Mouse (Mus musculus): ENCODE results near the gene Btrc. TPM values are rescaled to one million over a fixed set of nuclear protein-coding genes. Genes with fewer than 3 reads are reported as not detected.
A peak's percentile ranks its signal among the peaks of the same experiment; 100 is the strongest.

Gene Btrc
- polyA plus RNA-seq, 1 experiment from 2014 or later = 46.0 TPM

- Histone ChIP-seq H3K4me3 (ENCODE audit: low read depth, low read length) (0 out of 2 replicates have a peak overlapping the region, but pooled peaks have one; percentile 20), H3K27ac (ENCODE audit: low read depth, low read length) (no peak overlapping the region), H3K4me2 (peak overlapping the region; percentile 45), H3K9ac (ENCODE audit: low read depth, low read length) (no peak overlapping the region), H3K9me3 (replicated peaks; ENCODE audit: control insufficient read depth, low read length) (no peaks in the 10 kb centered on the region), H3K27me3 (ENCODE audit: control insufficient read depth, insufficient read depth, low read length) (no peaks in the 10 kb centered on the region), H3K36me3 (ENCODE audit: control insufficient read depth, insufficient read depth, low read length) (no peaks in the 10 kb centered on the region), H3K4me1 (ENCODE audit: control insufficient read depth, insufficient read depth, low read length) (0 out of 2 replicates have a peak, but pooled peaks cover 4% of the 10 kb centered on the region)
- 86% methylated on average over 2 of the region's 2 CpGs for WGBS (ENCODE audit: insufficient replicate concordance)
- no peak for ATAC-seq (replicated peaks; ENCODE audit: insufficient number of reproducible peaks, low FRiP score, low TSS enrichment)
Measured at GRCm38 (mm10) chr19:45447222-45447621, 83.7 kb downstream of the Btrc start.

GRCm38 (mm10) chr19:45447886-45448285 lies 84.4 kb downstream of the Btrc start:
- Histone ChIP-seq H3K4me1 (ENCODE audit: control insufficient read depth, insufficient read depth, low read length) (0 out of 2 replicates have a peak, but pooled peaks cover 4% of the 10 kb centered on the region), H3K27me3 (ENCODE audit: control insufficient read depth, insufficient read depth, low read length) (no peaks in the 10 kb centered on the region), H3K9ac (ENCODE audit: low read depth, low read length) (no peak overlapping the region), H3K9me3 (replicated peaks; ENCODE audit: control insufficient read depth, low read length) (no peaks in the 10 kb centered on the region), H3K4me2 (peak overlapping the region; percentile 45), H3K4me3 (ENCODE audit: low read depth, low read length) (0 out of 2 replicates have a peak overlapping the region, but pooled peaks have one; percentile 20), H3K27ac (ENCODE audit: low read depth, low read length) (no peak overlapping the region), H3K36me3 (ENCODE audit: control insufficient read depth, insufficient read depth, low read length) (no peaks in the 10 kb centered on the region)
- ATAC-seq (replicated peaks; ENCODE audit: insufficient number of reproducible peaks, low FRiP score, low TSS enrichment) = no peak
- WGBS (ENCODE audit: insufficient replicate concordance) = 82% methylated on average over 1 of the region's 1 CpGs

GRCm38 (mm10) chr19:45454391-45454790 lies 90.9 kb downstream of the Btrc start:
- ATAC-seq (replicated peaks; ENCODE audit: insufficient number of reproducible peaks, low FRiP score, low TSS enrichment) = no peak
- no peak overlapping the region for H3K4me3 ChIP-seq (ENCODE audit: low read depth, low read length)
- H3K27me3 ChIP-seq (ENCODE audit: control insufficient read depth, insufficient read depth, low read length) = no peaks in the 10 kb centered on the region
- no peak overlapping the region for H3K9ac ChIP-seq (ENCODE audit: low read depth, low read length)
- 93% methylated on average over 3 of the region's 3 CpGs for WGBS (ENCODE audit: insufficient replicate concordance)
- H3K4me1 ChIP-seq (ENCODE audit: control insufficient read depth, insufficient read depth, low read length) = no peaks in the 10 kb centered on the region
- H3K36me3 ChIP-seq (ENCODE audit: control insufficient read depth, insufficient read depth, low read length) = no peaks in the 10 kb centered on the region
- H3K4me2 ChIP-seq = no peak overlapping the region
- no peaks in the 10 kb centered on the region for H3K9me3 ChIP-seq (replicated peaks; ENCODE audit: control insufficient read depth, low read length)
- no peak overlapping the region for H3K27ac ChIP-seq (ENCODE audit: low read depth, low read length)

GRCm38 (mm10) chr19:45456896-45457295 lies 93.4 kb downstream of the Btrc start:
- Histone ChIP-seq H3K9ac (ENCODE audit: low read depth, low read length) (no peak overlapping the region), H3K27me3 (ENCODE audit: control insufficient read depth, insufficient read depth, low read length) (no peaks in the 10 kb centered on the region), H3K4me3 (ENCODE audit: low read depth, low read length) (no peak overlapping the region), H3K4me1 (ENCODE audit: control insufficient read depth, insufficient read depth, low read length) (no peaks in the 10 kb centered on the region), H3K4me2 (no peak overlapping the region), H3K27ac (ENCODE audit: low read depth, low read length) (no peak overlapping the region), H3K9me3 (replicated peaks; ENCODE audit: control insufficient read depth, low read length) (no peaks in the 10 kb centered on the region), H3K36me3 (ENCODE audit: control insufficient read depth, insufficient read depth, low read length) (no peaks in the 10 kb centered on the region)
- ATAC-seq (replicated peaks; ENCODE audit: insufficient number of reproducible peaks, low FRiP score, low TSS enrichment) = no peak
- WGBS (ENCODE audit: insufficient replicate concordance) = 93% methylated on average over 7 of the region's 7 CpGs

- Histone ChIP-seq H3K4me2 (no peak overlapping the region), H3K36me3 (ENCODE audit: control insufficient read depth, insufficient read depth, low read length) (no peaks in the 10 kb centered on the region), H3K27me3 (ENCODE audit: control insufficient read depth, insufficient read depth, low read length) (no peaks in the 10 kb centered on the region), H3K9ac (ENCODE audit: low read depth, low read length) (no peak overlapping the region), H3K9me3 (replicated peaks; ENCODE audit: control insufficient read depth, low read length) (no peaks in the 10 kb centered on the region), H3K27ac (ENCODE audit: low read depth, low read length) (no peak overlapping the region), H3K4me1 (ENCODE audit: control insufficient read depth, insufficient read depth, low read length) (no peaks in the 10 kb centered on the region), H3K4me3 (ENCODE audit: low read depth, low read length) (no peak overlapping the region)
- WGBS (ENCODE audit: insufficient replicate concordance) = 71% methylated on average over 7 of the region's 7 CpGs
- ATAC-seq (replicated peaks; ENCODE audit: insufficient number of reproducible peaks, low FRiP score, low TSS enrichment) = no peak
Measured at GRCm38 (mm10) chr19:45458702-45459101, 95.2 kb downstream of the Btrc start.

GRCm38 (mm10) chr19:45459931-45460665 lies 96.6 kb downstream of the Btrc start:
- Histone ChIP-seq H3K4me3 (ENCODE audit: low read depth, low read length) (no peak overlapping the region), H3K36me3 (ENCODE audit: control insufficient read depth, insufficient read depth, low read length) (no peaks in the 10 kb centered on the region), H3K9me3 (replicated peaks; ENCODE audit: control insufficient read depth, low read length) (no peaks in the 10 kb centered on the region), H3K27me3 (ENCODE audit: control insufficient read depth, insufficient read depth, low read length) (no peaks in the 10 kb centered on the region), H3K4me1 (ENCODE audit: control insufficient read depth, insufficient read depth, low read length) (no peaks in the 10 kb centered on the region), H3K9ac (ENCODE audit: low read depth, low read length) (no peak overlapping the region), H3K27ac (ENCODE audit: low read depth, low read length) (no peak overlapping the region), H3K4me2 (no peak overlapping the region)
- WGBS (ENCODE audit: insufficient replicate concordance) = 69% methylated on average over 9 of the region's 9 CpGs
- no peak for ATAC-seq (replicated peaks; ENCODE audit: insufficient number of reproducible peaks, low FRiP score, low TSS enrichment)

- WGBS (ENCODE audit: insufficient replicate concordance) = 67% methylated on average over 10 of the region's 10 CpGs
- Histone ChIP-seq H3K36me3 (ENCODE audit: control insufficient read depth, insufficient read depth, low read length) (no peaks in the 10 kb centered on the region), H3K27me3 (ENCODE audit: control insufficient read depth, insufficient read depth, low read length) (no peaks in the 10 kb centered on the region), H3K27ac (ENCODE audit: low read depth, low read length) (no peak overlapping the region), H3K4me2 (no peak overlapping the region), H3K9ac (ENCODE audit: low read depth, low read length) (no peak overlapping the region), H3K4me1 (ENCODE audit: control insufficient read depth, insufficient read depth, low read length) (no peaks in the 10 kb centered on the region), H3K9me3 (replicated peaks; ENCODE audit: control insufficient read depth, low read length) (no peaks in the 10 kb centered on the region), H3K4me3 (ENCODE audit: low read depth, low read length) (no peak overlapping the region)
- ATAC-seq (replicated peaks; ENCODE audit: insufficient number of reproducible peaks, low FRiP score, low TSS enrichment) = no peak
Measured at GRCm38 (mm10) chr19:45460749-45461736, 97.5 kb downstream of the Btrc start.

- no peak overlapping the region for H3K9ac ChIP-seq (ENCODE audit: low read depth, low read length)
- H3K27me3 ChIP-seq (ENCODE audit: control insufficient read depth, insufficient read depth, low read length) = no peaks in the 10 kb centered on the region
- H3K4me1 ChIP-seq (ENCODE audit: control insufficient read depth, insufficient read depth, low read length) = no peaks in the 10 kb centered on the region
- no peaks in the 10 kb centered on the region for H3K9me3 ChIP-seq (replicated peaks; ENCODE audit: control insufficient read depth, low read length)
- no peak overlapping the region for H3K4me3 ChIP-seq (ENCODE audit: low read depth, low read length)
- WGBS (ENCODE audit: insufficient replicate concordance) = 98% methylated on average over 5 of the region's 5 CpGs
- H3K36me3 ChIP-seq (ENCODE audit: control insufficient read depth, insufficient read depth, low read length) = peaks cover 4% of the 10 kb centered on the region; the same call in 1 of the 2 replicates
- no peak for ATAC-seq (replicated peaks; ENCODE audit: insufficient number of reproducible peaks, low FRiP score, low TSS enrichment)
- H3K4me2 ChIP-seq = no peak overlapping the region
- H3K27ac ChIP-seq (ENCODE audit: low read depth, low read length) = no peak overlapping the region
Measured at GRCm38 (mm10) chr19:45469760-45470159, 106.2 kb downstream of the Btrc start.

All from heart, embryonic 11.5 days (tissue).